Mouse (Mus musculus) megakaryocyte, embryonic 14.5 days (primary cell): Measurements from ENCODE around the gene Tenm4.

Experiments
- FLI1 ChIP-seq: IDR thresholded peaks from 2 replicates; pipeline ENCODE4 v1.6.1; 2012; ENCODE audit warnings: low read length, inconsistent platforms, mixed read lengths
- GATA1 ChIP-seq: IDR thresholded peaks from 3 replicates; pipeline ENCODE4 v1.6.1; 2012; ENCODE audit warnings: mixed read lengths, low read length, inconsistent platforms, borderline replicate concordance

- TF ChIP-seq GATA1 = no peak
- no peak for TF ChIP-seq FLI1
Measured at GRCm38 (mm10) chr7:96781068-96781467, 610.0 kb downstream of the Tenm4 start.
